Mouse (Mus musculus): ENCODE results near the gene Tspan13. TPM values are rescaled to one million over a fixed set of nuclear protein-coding genes. Genes with fewer than 3 reads are reported as not detected.

Gene Tspan13
- total RNA-seq, 2 experiments from 2014 or later, result 192 to 206 TPM

GRCm38 (mm10) chr12:35984743-35985142, 57.6 kb downstream of the Tspan13 start:
- intact Hi-C loops (cut with DNase I), result no loop called here
- DNase-seq (ENCODE audit: low spot score in 2 of 2), result no peak

GRCm38 (mm10) chr12:35983472-35983871, 58.8 kb downstream of the Tspan13 start:
- intact Hi-C loops (cut with DNase I), result no loop called here

DNA sequence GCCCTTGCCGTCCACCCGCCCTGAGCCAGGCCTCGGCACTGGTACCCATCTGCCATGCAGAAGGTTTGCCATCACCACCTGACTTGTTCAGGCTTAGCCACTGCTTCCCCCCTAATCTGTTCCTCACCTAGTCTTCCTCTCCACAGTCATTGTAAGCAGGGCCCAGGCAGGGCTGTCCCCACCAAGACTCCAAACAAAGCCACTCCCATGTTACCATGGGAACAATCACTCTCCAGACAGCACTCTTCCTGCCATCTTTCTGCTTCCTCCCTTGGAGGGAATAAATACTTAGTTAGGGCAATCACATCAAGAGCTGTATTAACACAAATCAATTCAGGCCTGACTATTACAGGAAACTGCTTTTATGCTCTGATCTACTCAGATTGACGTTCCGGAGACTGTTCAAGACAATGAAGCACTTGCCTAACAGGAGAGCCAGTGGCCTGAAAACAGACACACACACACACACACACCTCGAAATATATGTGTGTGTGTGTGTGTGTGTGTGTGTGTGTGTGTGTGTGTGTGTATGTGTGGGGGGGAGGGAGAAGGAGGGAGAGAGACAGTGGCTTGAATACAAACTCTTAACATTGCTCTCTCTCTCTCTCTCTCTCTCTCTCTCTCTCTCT, 60.5 kb downstream of the Tspan13 start:
- DNase-seq (ENCODE audit: low spot score in 2 of 2), result no peak
- intact Hi-C loops (cut with DNase I), result no loop called here

More at GRCm38 (mm10) chr12:35983472-35983871, 58.8 kb downstream of the Tspan13 start:
- no peak for DNase-seq (ENCODE audit: low spot score in 2 of 2)

DNA sequence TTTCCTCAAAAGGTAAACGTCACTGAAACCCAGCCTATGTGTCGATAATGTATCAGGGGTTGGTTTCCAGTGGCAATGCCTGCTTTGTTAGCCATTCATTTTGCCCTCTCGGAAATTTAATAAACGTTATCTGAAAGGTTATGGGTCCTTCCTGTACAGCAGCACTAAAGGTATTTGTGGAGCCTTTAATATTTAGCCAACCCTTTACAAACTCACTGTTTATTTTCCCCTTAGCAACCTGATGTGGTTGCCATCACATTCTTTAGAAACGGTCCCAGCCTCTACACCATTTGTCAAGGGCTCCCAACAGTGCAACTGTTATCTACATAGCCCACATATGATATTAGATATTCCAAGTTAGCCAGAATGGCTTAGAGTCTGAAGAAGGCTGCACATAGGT, 62.7 kb downstream of the Tspan13 start:
- no peak for DNase-seq (ENCODE audit: low spot score in 2 of 2)
- intact Hi-C loops (cut with DNase I), result no loop called here

DNA sequence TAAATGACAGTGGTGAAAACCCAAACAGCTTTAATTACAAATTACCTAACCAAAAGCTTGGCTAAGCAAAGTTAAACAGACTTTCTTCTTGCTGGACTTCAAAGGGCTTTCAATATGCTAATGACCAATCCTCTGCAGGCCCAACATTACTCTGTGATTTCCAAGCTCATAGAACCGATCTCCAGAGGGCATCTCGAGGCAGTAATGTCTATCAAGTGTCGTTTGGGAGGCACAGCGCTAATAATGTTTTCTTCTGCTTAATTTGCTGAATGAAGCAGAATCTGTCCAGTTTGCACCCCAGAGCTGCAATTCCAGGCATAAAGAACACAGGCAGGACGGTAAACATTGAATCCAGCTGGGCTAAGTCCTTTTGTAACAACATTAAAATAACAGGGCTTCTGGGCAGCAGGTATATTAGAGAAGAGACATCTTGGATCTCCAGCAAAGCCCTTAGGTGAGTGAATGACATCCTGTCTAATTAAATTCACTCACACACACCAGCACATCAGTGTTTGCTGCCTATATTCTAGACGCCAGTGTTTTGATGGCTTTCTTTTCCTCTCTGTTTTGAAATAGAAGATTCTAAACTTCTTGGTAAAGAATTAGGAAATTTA, 64.6 kb downstream of the Tspan13 start:
- DNase-seq (ENCODE audit: low spot score in 2 of 2), result no peak
- intact Hi-C loops (cut with DNase I), result no loop called here

GRCm38 (mm10) chr12:35975898-35976297, 66.4 kb downstream of the Tspan13 start:
- no peak for DNase-seq (ENCODE audit: low spot score in 2 of 2)
- intact Hi-C loops (cut with DNase I), result no loop called here

DNA sequence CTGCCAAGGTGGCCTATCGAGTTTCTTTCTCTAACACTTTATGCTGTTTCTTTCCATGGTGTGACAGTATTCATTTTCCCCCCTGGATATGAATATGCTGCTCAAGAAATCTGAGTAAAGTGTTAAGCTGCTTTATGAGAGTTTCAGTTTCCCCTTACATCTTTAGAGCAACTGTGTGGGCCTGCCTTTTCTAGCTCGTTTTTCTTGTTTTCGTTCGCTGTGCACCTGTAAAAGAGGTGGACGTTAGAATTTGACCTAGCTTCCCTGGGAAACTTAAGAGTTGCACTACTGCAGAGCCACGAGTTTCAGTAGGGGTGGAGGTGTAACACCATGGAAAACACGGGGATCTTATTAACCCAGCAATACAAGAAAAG, 75.5 kb downstream of the Tspan13 start:
- intact Hi-C loops (cut with DNase I), result no loop called here
- no peak for DNase-seq (ENCODE audit: low spot score in 2 of 2)

- DNase-seq (ENCODE audit: low spot score in 2 of 2), result no peak
- intact Hi-C loops (cut with DNase I), result no loop called here
These were observed 76.1 kb downstream of the Tspan13 start for GRCm38 (mm10) chr12:35966098-35966767.

Other genes starting within 250 kb of the Tspan13 start
- not detected for gene Agr3, start 116.9 kb downstream of the Tspan13 start, total RNA-seq (2021)
- not detected for gene Agr2, start 49.6 kb downstream of the Tspan13 start, total RNA-seq (2021)
- gene Ankmy2, start 114.6 kb upstream of the Tspan13 start, total RNA-seq (2021), result 10 to 100 TPM; 50.3 to 54.1 TPM
- gene Bzw2, start 115.6 kb upstream of the Tspan13 start, total RNA-seq (2021), result 10 to 100 TPM; 48.7 to 49.1 TPM
- gene Lrrc72, start 210.9 kb upstream of the Tspan13 start, total RNA-seq (2021), result not detected